Mouse (Mus musculus) cerebellum, adult 2 months (tissue): ENCODE results near the gene Aspm. TPM values are rescaled to one million over a fixed set of nuclear protein-coding genes. Genes with fewer than 3 reads are reported as not detected.
A peak's percentile ranks its signal among the peaks of the same experiment; 100 is the strongest.
"Not testable (repeated sequence)": the region's sequence is repeated elsewhere in the genome, so short reads cannot be mapped to it uniquely, and the experiment has no call there.

Source experiments
- DNase-seq, 2 experiments: peaks; one replicate each; pipeline ENCODE4 v3.0.0; 2021
- H3K27ac ChIP-seq: fragments of 200-500 bp; 2 replicates; pipeline ENCODE4 v1.5.1; 2012; ENCODE audit warnings: low read length, control low read depth, inconsistent platforms; ENCODE audit not compliant: insufficient read depth
- H3K27me3 ChIP-seq: fragments of 200-500 bp; 2 replicates; pipeline ENCODE4 v1.6.1; 2012; ENCODE audit warnings: inconsistent platforms, mild to moderate bottlenecking, low read length, moderate library complexity; ENCODE audit not compliant: control insufficient read depth, insufficient read depth
- H3K4me1 ChIP-seq: fragments of 200-500 bp; 2 replicates; pipeline ENCODE4 v1.6.1; 2011; ENCODE audit warnings: low read length; ENCODE audit not compliant: control insufficient read depth, insufficient read depth
- H3K4me3 ChIP-seq: fragments of 200-500 bp; replicated peaks from 2 replicates; pipeline ENCODE3; 2011; ENCODE audit warnings: mild to moderate bottlenecking, low read depth, low read length, control low read depth; ENCODE audit not compliant: insufficient read depth
- CTCF ChIP-seq: fragments of 200-500 bp; IDR thresholded peaks from 2 replicates; pipeline ENCODE4 v1.5.1; 2011; ENCODE audit warnings: low read depth, mild to moderate bottlenecking, control low read depth, low read length, moderate library complexity, borderline replicate concordance; ENCODE audit not compliant: insufficient read depth
- POLR2A ChIP-seq: fragments of 200-500 bp; IDR thresholded peaks from 2 replicates; pipeline ENCODE4 v1.6.1; 2011; ENCODE audit warnings: low read length, control low read depth, borderline replicate concordance; ENCODE audit not compliant: insufficient read depth
- WGBS: fragments of 180-500 bp; shearing (Covaris S2); methylation state at CpG from one replicate; pipeline ENCODE4 v1.1.7; 2018; 5-methylcytosine and 5-hydroxymethylcytosine counted together
- polyA plus RNA-seq: library from polyadenylated mRNA; depleted of rRNA; stranded (reverse); fragments of >200 nt; gene quantifications from 2 replicates; pipeline ENCODE4 v1.2.3, GENCODE M21; 2012; rRNA removed

The Aspm gene
- 0.07 and 0.32 TPM in 2 replicates for polyA plus RNA-seq

DNA sequence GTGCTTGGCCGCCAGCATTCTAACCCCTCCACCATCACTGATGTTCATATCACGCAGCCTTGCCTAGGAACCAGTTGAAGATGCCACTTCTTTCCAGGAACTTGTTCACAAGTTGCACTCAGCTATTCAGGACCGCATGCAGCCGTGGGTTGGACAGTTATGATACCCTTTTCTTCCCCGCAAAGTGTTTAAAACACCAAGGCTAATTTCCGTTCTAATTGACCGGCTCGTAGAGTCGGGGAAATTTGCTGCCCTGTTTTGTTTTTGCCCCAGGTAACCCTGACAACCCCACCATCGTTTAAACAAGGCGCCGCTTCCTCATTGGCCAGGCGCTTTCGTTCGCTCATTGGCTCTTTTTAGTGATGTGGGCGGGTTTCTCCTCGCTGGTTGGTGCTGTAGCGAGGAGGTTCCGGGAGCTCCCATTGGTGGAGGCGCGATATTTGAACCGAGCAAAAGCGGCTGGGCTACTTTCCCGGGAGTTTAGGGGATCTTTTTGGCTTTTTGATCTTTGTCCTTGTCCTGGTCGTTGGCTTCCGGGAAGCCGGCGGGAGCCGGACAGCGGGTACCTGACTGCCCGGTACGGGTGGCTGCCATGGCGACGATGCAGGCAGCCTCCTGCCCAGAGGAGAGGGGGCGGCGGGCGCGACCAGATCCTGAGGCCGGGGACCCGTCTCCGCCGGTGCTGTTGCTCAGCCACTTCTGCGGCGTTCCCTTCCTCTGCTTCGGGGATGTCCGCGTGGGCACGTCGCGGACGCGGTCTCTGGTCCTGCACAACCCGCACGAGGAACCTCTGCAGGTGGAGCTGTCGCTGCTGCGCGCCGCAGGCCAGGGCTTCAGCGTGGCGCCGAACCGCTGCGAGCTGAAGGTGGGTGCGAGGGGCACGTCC, at the start of gene Aspm:
TSS of gene Aspm (plus strand) at position 433 of the 886 bp plus-strand sequence.
- DNase-seq: peak; percentile 85 to 88
- 0 out of 2 replicates have a peak, but pooled peaks cover 3% of the 10 kb centered on the region for H3K4me1 ChIP-seq
- no peaks in the 10 kb centered on the region for H3K27me3 ChIP-seq
- WGBS: under 1% methylated on average over 65 of the region's 65 CpGs
- no peak within 1 kb of the TSS for H3K27ac ChIP-seq
- H3K4me3 ChIP-seq: peak within 1 kb of the TSS; percentile 55
- TF ChIP-seq POLR2A (no peak), CTCF (no peak)

DNA sequence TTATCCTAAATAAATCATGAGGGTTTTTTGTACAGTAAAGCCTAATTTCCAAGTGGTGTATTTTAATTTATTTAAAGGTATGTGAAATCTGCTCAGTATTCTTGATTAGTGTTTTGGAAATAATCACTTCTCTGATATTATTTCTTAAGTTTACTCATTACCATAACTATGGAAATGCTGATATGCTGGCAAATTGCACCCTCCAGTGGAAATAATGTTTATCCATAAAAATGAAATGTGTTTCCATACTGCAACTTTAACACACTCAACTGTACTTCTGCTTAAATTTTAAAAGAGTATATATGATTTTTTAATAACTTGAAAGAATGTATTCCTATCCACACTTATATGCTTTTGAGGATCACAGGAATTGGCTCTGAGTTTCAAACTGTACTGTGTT, 48.8 kb upstream of the Aspm start:
- TF ChIP-seq CTCF (no peak), POLR2A (no peak)
- no peaks in the 10 kb centered on the region for H3K4me1 ChIP-seq
- H3K4me3 ChIP-seq: no peak overlapping the region
- DNase-seq: no peak
- no peaks in the 10 kb centered on the region for H3K27me3 ChIP-seq
- no peak overlapping the region for H3K27ac ChIP-seq

DNA sequence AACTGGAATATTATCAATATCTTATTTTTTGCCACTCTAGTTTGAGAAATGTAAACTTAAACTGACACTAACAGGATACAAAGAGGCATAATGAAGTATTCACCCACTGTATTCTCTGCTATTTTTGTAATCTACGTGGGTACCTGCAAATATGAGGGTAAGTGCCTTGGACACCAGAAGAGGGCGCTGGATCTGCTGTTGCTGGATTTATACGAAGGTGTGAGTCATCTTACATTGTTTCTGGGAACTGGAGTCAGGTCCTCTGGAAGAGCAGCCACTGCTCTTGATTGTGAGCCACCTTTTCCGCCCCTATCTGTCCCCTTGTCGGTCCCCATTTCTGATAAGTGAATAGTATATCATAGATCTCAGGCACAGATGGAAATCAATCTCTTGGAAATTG, 46.9 kb upstream of the Aspm start:
- no peak overlapping the region for H3K4me3 ChIP-seq
- H3K27me3 ChIP-seq: no peaks in the 10 kb centered on the region
- no peak overlapping the region for H3K27ac ChIP-seq
- TF ChIP-seq POLR2A: no peak
- TF ChIP-seq CTCF: no peak
- H3K4me1 ChIP-seq: no peaks in the 10 kb centered on the region
- no peak for DNase-seq
- WGBS: 58% methylated on average over 5 of the region's 5 CpGs

DNA sequence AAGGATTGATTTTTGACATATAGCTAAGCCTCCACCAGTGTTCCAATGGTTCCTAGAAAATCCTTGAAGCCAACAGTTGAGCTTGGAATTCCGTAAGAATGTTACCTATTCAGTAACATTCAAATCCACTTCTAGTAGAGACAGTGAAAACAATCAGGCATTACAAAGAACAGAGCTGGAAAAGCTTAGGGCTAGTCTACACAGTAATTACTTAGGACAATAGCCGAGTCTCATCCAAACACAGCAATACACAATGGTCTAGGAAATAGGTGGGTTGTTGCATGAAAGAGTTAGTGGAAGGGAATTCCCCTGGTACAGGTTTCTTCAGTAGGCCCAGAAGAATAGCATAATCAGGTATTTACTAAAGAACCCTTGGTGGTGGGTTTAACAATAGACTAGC, 42.2 kb upstream of the Aspm start:
- H3K27ac ChIP-seq, H3K4me3 ChIP-seq, H3K4me1 ChIP-seq, H3K27me3 ChIP-seq, DNase-seq: not testable (repeated sequence)
- WGBS: 95% methylated on average over 2 of the region's 2 CpGs

DNA sequence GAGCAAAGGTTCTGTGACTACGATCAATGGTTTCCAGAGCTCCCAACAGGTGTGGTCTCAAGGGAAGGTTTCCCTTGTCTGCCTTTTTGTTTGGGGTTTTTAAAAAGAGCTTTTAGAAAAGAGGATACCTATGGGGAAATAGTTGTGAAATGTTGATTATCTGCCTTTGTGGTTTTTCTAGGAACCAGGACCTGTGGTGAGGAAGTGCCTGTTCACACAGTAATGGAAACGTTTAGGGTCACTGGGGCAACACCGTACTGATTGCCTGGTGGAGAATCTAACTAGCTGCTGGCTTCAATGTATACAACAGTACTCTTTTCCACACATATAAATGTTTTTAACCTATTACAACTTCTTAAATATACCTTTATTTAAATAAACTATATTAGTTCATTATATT, 41.1 kb upstream of the Aspm start:
- no peak for DNase-seq
- Histone ChIP-seq H3K4me1 (no peaks in the 10 kb centered on the region), H3K4me3 (no peak overlapping the region), H3K27ac (no peak overlapping the region), H3K27me3 (no peaks in the 10 kb centered on the region)
- WGBS: 94% methylated on average over 3 of the region's 3 CpGs
- TF ChIP-seq CTCF: no peak
- no peak for TF ChIP-seq POLR2A

DNA sequence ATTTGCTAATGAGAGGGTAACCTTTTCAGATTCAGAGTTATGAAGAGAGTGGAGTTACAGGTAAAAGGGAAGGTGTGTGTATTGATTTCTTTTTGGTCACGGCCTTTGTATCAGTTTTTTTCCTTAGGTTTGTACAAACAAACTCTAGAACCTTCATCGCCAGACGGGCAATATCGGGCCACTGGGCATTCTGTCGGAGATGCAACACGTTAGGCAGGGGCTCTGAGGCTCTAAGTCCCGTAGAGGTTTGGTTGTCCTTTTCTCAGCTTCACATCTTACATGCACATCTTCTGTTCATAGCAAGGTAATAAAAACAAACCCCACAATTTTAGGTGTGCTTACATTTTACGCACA, 33.1 kb upstream of the Aspm start:
- WGBS: 2% methylated on average over 8 of the region's 8 CpGs
- no peak for DNase-seq
- H3K27ac ChIP-seq: no peak overlapping the region
- H3K4me1 ChIP-seq: peaks cover 6% of the 10 kb centered on the region; the same call in 1 of the 2 replicates
- H3K4me3 ChIP-seq: peak overlapping the region; percentile 97
- TF ChIP-seq CTCF (no peak), POLR2A (no peak)
- H3K27me3 ChIP-seq: no peaks in the 10 kb centered on the region

DNA sequence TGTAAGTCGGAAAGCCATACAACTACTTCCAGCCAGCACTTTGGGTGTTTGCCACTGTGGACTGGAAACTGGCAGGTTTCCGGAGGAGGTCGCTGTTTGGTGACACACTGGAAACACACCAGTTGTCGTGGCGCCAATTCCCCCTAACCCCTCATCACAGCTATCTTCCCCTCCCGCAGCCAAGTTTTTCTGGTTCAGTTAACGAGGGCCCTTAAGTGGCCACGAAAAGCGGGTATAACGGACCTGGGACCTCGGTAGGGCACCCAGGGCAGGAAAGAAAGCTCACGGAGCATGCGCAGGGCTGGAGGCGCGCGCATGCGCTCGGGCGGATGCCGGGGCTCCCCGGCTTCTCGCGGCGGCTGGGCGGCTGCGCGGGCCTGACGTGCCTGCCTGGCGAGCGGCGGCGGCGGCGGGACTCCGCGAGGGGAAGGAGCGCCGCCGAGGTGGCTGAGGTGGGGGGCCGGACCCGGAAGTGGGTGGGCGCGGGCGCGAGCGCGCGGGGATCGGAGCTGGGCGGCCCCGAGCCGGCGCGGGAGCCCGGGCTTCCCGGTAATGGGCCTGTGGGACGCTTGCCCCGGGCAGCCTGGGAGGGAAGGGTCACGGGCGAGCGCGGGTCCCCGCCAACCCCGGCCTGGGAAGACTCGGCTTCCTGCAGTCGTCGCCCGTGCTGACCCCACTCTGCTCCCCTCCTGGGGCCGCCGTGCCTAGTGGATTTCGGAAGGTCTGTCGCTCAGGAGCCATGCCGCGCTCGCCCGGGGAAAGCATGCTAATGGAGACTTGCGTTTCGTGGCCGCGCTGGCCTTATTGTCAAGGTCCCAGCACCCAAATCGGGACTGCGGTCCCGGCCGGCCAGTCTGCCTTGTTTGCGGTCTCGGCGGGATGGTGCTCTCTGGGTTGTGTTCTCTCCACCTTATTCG, 32.4 kb upstream of the Aspm start, which contains the start of gene Zbtb41:
TSS of gene Zbtb41 (plus strand) at position 414 of the 917 bp plus-strand sequence.
- Histone ChIP-seq H3K27me3 (no peaks in the 10 kb centered on the region), H3K4me1 (peaks cover 6% of the 10 kb centered on the region; the same call in 1 of the 2 replicates), H3K4me3 (peak within 1 kb of the TSS; percentile 97), H3K27ac (peak within 1 kb of the TSS; percentile 85)
- under 1% methylated on average over 86 of the region's 88 CpGs for WGBS
- DNase-seq: peak; percentile 90 to 94
- TF ChIP-seq CTCF (peak; percentile 35; the same call in 1 of the 2 replicates), POLR2A (peak; percentile 72; the same call in 1 of the 2 replicates)
